Mouse (Mus musculus) kidney, postnatal 36 days (tissue): ENCODE measurements around the gene Lcn12.

Experiments used
- DNase-seq, 2 experiments: peaks; one replicate each; pipeline ENCODE4 v3.0.0; 2021 to 2022; ENCODE audit warnings: mixed read lengths in 2 of 2

The Lcn12 gene

GRCm38 (mm10) chr2:25460135-25460534 is 33.6 kb downstream of the Lcn12 start:
- peak in 1 of 2 experiments; percentile 42 for DNase-seq

- peak in 1 of 2 experiments; percentile 51 for DNase-seq
Measured at GRCm38 (mm10) chr2:25458911-25459310, 34.8 kb downstream of the Lcn12 start.

GRCm38 (mm10) chr2:25457022-25457896 is 36.5 kb downstream of the Lcn12 start:
- no peak for DNase-seq

- DNase-seq = no peak
Measured at GRCm38 (mm10) chr2:25456205-25456953, 37.3 kb downstream of the Lcn12 start, which contains the start of gene Clic3. Gene Clic3 (plus strand): TSS chr2:25456838.

GRCm38 (mm10) chr2:25452951-25453350 is 40.8 kb downstream of the Lcn12 start:
- DNase-seq = no peak

GRCm38 (mm10) chr2:25450853-25451647 is 42.7 kb downstream of the Lcn12 start:
- peak; percentile 37 to 48 for DNase-seq

GRCm38 (mm10) chr2:25442682-25443081 is 51.0 kb downstream of the Lcn12 start:
- no peak for DNase-seq

GRCm38 (mm10) chr2:25441067-25441466 is 52.6 kb downstream of the Lcn12 start:
- no peak for DNase-seq
